Mouse (Mus musculus) heart, adult 2 months (tissue): ENCODE measurements around the gene Cenpx.

Source experiments
- CTCF ChIP-seq: fragments of 200-600 bp; IDR thresholded peaks from 2 replicates; pipeline ENCODE4 v1.8.1; 2022; ENCODE audit warnings: antibody characterized with exemption, mild to moderate bottlenecking, moderate library complexity
- POLR2A ChIP-seq: fragments of 200-500 bp; IDR thresholded peaks from 2 replicates; pipeline ENCODE4 v1.6.1; 2011; ENCODE audit warnings: mild to moderate bottlenecking, low read depth, low read length, control low read depth; ENCODE audit not compliant: insufficient read depth

- TF ChIP-seq POLR2A, result no peak
- no peak for TF ChIP-seq CTCF
Measured at GRCm38 (mm10) chr11:120722067-120722630, 8.6 kb upstream of the Cenpx start.
